Mouse (Mus musculus) limb, embryonic 14.5 days (tissue): ENCODE measurements around the gene Sycp1. TPM values are rescaled to one million over a fixed set of nuclear protein-coding genes. Genes with fewer than 3 reads are reported as not detected.

Experiments
- ATAC-seq: fragments of 200-750 bp; cut with Nextera tagmentation; 2 replicates; pipeline ENCODE4 v1.8.0; 2017; ENCODE audit warnings: low read depth, moderate number of reproducible peaks, moderate TSS enrichment; ENCODE audit not compliant: low FRiP score
- DNase-seq: peaks from one replicate; pipeline ENCODE4 v3.0.0-alpha.2; 2015; ENCODE audit warnings: low spot score
- H3K27ac ChIP-seq: fragments of 300-500 bp; sonication (generic); replicated peaks from 2 replicates; pipeline ENCODE4 v1.5.1; 2014; ENCODE audit warnings: low read depth, mild to moderate bottlenecking, low read length, moderate library complexity, mixed read lengths
- H3K27me3 ChIP-seq: fragments of 300-500 bp; sonication (generic); 2 replicates; pipeline ENCODE4 v1.6.1; 2014; ENCODE audit warnings: low read length, mixed read lengths; ENCODE audit not compliant: control insufficient read depth, insufficient read depth
- H3K36me3 ChIP-seq: fragments of 300-500 bp; sonication (generic); 2 replicates; pipeline ENCODE4 v1.6.1; 2014; ENCODE audit warnings: mild to moderate bottlenecking, low read length, moderate library complexity, mixed read lengths; ENCODE audit not compliant: control insufficient read depth, insufficient read depth
- H3K4me1 ChIP-seq: fragments of 300-500 bp; sonication (generic); 2 replicates; pipeline ENCODE4 v1.6.1; 2014; ENCODE audit warnings: antibody characterized with exemption, low read length, mixed read lengths; ENCODE audit not compliant: control insufficient read depth, insufficient read depth
- H3K4me2 ChIP-seq: fragments of 300-500 bp; sonication (generic); replicated peaks from 2 replicates; pipeline ENCODE4 v1.6.1; 2014; ENCODE audit warnings: low read depth, mild to moderate bottlenecking, low read length, moderate library complexity; ENCODE audit not compliant: severe bottlenecking
- H3K4me3 ChIP-seq: fragments of 300-500 bp; sonication (generic); replicated peaks from 2 replicates; pipeline ENCODE4 v1.5.1; 2014; ENCODE audit warnings: low read length
- H3K9ac ChIP-seq: fragments of 300-500 bp; sonication (generic); 2 replicates; pipeline ENCODE4 v1.6.1; 2014; ENCODE audit warnings: mild to moderate bottlenecking, low read depth, low read length, moderate library complexity; ENCODE audit not compliant: severe bottlenecking
- H3K9me3 ChIP-seq: fragments of 300-500 bp; sonication (generic); 2 replicates; pipeline ENCODE4 v1.6.1; 2016; ENCODE audit warnings: low read length; ENCODE audit not compliant: control insufficient read depth
- POLR2A ChIP-seq: fragments of 200-500 bp; IDR thresholded peaks from 2 replicates; pipeline ENCODE4 v1.8.0; 2012; ENCODE audit warnings: inconsistent platforms, mild to moderate bottlenecking, moderate library complexity, borderline replicate concordance; ENCODE audit not compliant: insufficient read depth, insufficient read length; ENCODE audit errors: extremely low read depth
- WGBS: fragments of 180-500 bp; shearing (Covaris S2); extraction: QIAGEN DNeasy Blood & Tissue Kit; methylation state at CpG from one replicate; pipeline ENCODE4 v1.1.7; 2014; 5-methylcytosine and 5-hydroxymethylcytosine counted together
- polyA plus RNA-seq, 2 experiments: library from polyadenylated mRNA; depleted of rRNA in 1 of 2; stranded (reverse) in 1 of 2; unstranded in 1 of 2; fragments of >200 nt; fragmentation: Nextera tagmentation in 1 of 2; extraction: Ambion mirVana in 1 of 2; gene quantifications; 2 replicates each; pipeline versions ENCODE4 v1.2.1 to v1.2.3; 2012 to 2014

Gene Sycp1
- polyA plus RNA-seq, 2 experiments = not detected

DNA sequence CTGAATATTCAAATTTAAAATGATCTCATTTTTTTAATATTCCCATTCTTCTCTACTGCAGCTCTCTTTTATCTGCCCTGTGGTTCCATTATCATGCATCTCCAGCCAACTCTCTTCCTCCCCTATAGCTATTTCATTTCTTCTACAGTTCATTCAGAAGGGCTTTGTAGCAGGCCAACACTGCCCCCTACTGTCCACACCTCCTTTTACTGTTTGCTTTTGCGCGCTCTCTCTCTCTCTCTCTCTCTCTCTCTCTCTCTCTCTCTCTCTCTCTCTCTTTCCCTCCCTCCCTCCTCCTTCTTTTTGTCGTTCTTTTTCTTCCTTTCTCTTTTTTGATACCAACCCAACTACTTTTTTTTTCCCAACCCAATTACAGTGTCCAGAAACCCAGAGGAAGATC is 132.0 kb downstream of the Sycp1 start:
- DNase-seq (peak; percentile 88), ATAC-seq (no peak)
- Histone ChIP-seq H3K36me3 (no peaks in the 10 kb centered on the region), H3K9me3 (no peaks in the 10 kb centered on the region), H3K27ac (no peak overlapping the region), H3K4me3 (no peak overlapping the region), H3K9ac (no peak overlapping the region), H3K27me3 (no peaks in the 10 kb centered on the region), H3K4me2 (no peak overlapping the region), H3K4me1 (no peaks in the 10 kb centered on the region)
- 6% methylated on average over 3 of the region's 3 CpGs for WGBS
- no peak for TF ChIP-seq POLR2A

DNA sequence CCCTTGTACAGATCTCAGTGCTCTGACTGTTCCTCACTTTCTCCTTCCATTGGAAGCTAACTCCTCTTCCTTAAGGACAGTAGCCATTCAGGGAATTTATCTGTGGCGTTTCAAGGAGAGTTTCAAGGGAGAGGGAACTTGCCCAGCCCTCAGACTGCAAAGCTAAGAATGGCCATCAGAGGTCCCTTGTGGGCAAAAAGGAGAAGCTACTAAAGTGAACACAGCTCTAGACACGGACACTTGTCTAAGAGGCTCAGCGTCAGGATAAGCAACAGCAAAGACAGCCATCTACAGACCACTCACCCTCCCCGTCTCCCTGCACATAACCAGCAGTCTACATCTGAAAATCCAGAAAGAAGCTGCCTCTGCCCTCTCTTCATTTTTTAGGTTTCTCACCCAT is 148.5 kb downstream of the Sycp1 start:
- H3K4me2 ChIP-seq = no peak overlapping the region
- no peaks in the 10 kb centered on the region for H3K27me3 ChIP-seq
- ATAC-seq (no peak), DNase-seq (no peak)
- H3K27ac ChIP-seq = no peak overlapping the region
- H3K9ac ChIP-seq = no peak overlapping the region
- H3K4me3 ChIP-seq = no peak overlapping the region
- H3K9me3 ChIP-seq = no peaks in the 10 kb centered on the region
- no peaks in the 10 kb centered on the region for H3K4me1 ChIP-seq
- 41% methylated on average over 4 of the region's 4 CpGs for WGBS
- no peak for TF ChIP-seq POLR2A
- H3K36me3 ChIP-seq = no peaks in the 10 kb centered on the region

GRCm38 (mm10) chr3:102782618-102783017 is 153.3 kb downstream of the Sycp1 start, which contains the start of gene Tshb:
Gene Tshb, minus strand, starts transcription at chr3:102782718.
- 70% methylated on average over 2 of the region's 2 CpGs for whole genome bisulfite sequencing

DNA sequence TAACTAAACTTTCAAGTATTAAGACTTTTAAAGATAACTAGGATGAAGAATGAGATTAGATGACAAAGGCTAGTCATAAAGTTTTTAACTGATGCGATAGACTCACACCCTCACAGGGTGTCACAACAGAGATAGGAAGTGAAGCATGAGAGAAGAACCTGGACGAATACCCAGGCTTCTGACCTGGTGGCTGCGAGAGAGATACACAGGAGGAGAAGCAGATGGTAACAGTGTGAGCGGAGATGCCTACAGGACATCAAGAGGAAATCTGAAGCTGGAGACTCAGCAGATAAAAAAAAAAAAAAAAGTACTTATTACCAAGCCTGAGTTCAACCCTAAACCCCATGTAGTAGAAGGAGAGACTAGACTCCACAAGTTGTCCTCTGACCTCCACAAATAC is 162.9 kb downstream of the Sycp1 start:
- Histone ChIP-seq H3K36me3 (no peaks in the 10 kb centered on the region), H3K27ac (no peak overlapping the region), H3K4me3 (no peak overlapping the region), H3K9ac (no peak overlapping the region), H3K4me1 (peaks cover 4% of the 10 kb centered on the region; the same call in 1 of the 2 replicates), H3K9me3 (no peaks in the 10 kb centered on the region), H3K27me3 (no peaks in the 10 kb centered on the region), H3K4me2 (no peak overlapping the region)
- TF ChIP-seq POLR2A = no peak
- WGBS = 86% methylated on average over 4 of the region's 4 CpGs
- DNase-seq (no peak), ATAC-seq (no peak)

More at GRCm38 (mm10) chr3:102782618-102783017, 153.3 kb downstream of the Sycp1 start, which contains the start of gene Tshb:
- no peak for TF ChIP-seq POLR2A
- Histone ChIP-seq H3K4me1 (no peaks in the 10 kb centered on the region), H3K27me3 (no peaks in the 10 kb centered on the region), H3K9ac (no peak within 1 kb of the TSS), H3K4me3 (no peak within 1 kb of the TSS), H3K9me3 (no peaks in the 10 kb centered on the region), H3K36me3 (no peaks in the 10 kb centered on the region), H3K4me2 (no peak within 1 kb of the TSS), H3K27ac (no peak within 1 kb of the TSS)
- no peak for DNase-seq
- ATAC-seq = no peak

Other genes starting within 250 kb of the Sycp1 start
- 6.1 and 6.7 TPM in 2 replicates for gene Tspan2, start 201.6 kb downstream of the Sycp1 start, polyA plus RNA-seq (2012; rRNA removed)
- 7.8 and 8.4 TPM in 2 replicates for gene Tspan2, start 201.6 kb downstream of the Sycp1 start, polyA plus RNA-seq (2014; fragmentation: Nextera tagmentation; extraction: Ambion mirVana)
- not detected in 2 replicates for gene Tshb, start 153.4 kb downstream of the Sycp1 start, polyA plus RNA-seq (2012; rRNA removed)
- gene Tshb, start 153.4 kb downstream of the Sycp1 start, polyA plus RNA-seq (2014; fragmentation: Nextera tagmentation; extraction: Ambion mirVana) = 0.15 TPM in 1 of 2 replicates, not detected in the other
- 0.08 TPM in 2 replicates for gene Nr1h5, start 28.0 kb upstream of the Sycp1 start, polyA plus RNA-seq (2012; rRNA removed)
- 0.23 TPM in 1 of 2 replicates, not detected in the other for gene Nr1h5, start 28.0 kb upstream of the Sycp1 start, polyA plus RNA-seq (2014; fragmentation: Nextera tagmentation; extraction: Ambion mirVana)
- 42.6 and 43.2 TPM in 2 replicates for gene Sike1, start 59.6 kb upstream of the Sycp1 start, polyA plus RNA-seq (2012; rRNA removed)
- 65.3 and 68.2 TPM in 2 replicates for gene Sike1, start 59.6 kb upstream of the Sycp1 start, polyA plus RNA-seq (2014; fragmentation: Nextera tagmentation; extraction: Ambion mirVana)
- 70.3 and 92.6 TPM in 2 replicates for gene Csde1, start 84.3 kb upstream of the Sycp1 start, polyA plus RNA-seq (2012; rRNA removed)
- 355 and 377 TPM in 2 replicates for gene Csde1, start 84.3 kb upstream of the Sycp1 start, polyA plus RNA-seq (2014; fragmentation: Nextera tagmentation; extraction: Ambion mirVana)
- gene Nras, start 122.2 kb upstream of the Sycp1 start, polyA plus RNA-seq (2012; rRNA removed) = 65.9 and 67.8 TPM in 2 replicates
- 96.8 and 99.2 TPM in 2 replicates for gene Nras, start 122.2 kb upstream of the Sycp1 start, polyA plus RNA-seq (2014; fragmentation: Nextera tagmentation; extraction: Ambion mirVana)
- gene Ampd1, start 137.9 kb upstream of the Sycp1 start, polyA plus RNA-seq (2012; rRNA removed) = 12.4 and 15.4 TPM in 2 replicates
- 4.4 and 8.3 TPM in 2 replicates for gene Ampd1, start 137.9 kb upstream of the Sycp1 start, polyA plus RNA-seq (2014; fragmentation: Nextera tagmentation; extraction: Ambion mirVana)
- 8.6 and 10.0 TPM in 2 replicates for gene Dennd2c, start 166.5 kb upstream of the Sycp1 start, polyA plus RNA-seq (2012; rRNA removed)
- gene Dennd2c, start 166.5 kb upstream of the Sycp1 start, polyA plus RNA-seq (2014; fragmentation: Nextera tagmentation; extraction: Ambion mirVana) = 12.6 and 13.4 TPM in 2 replicates
- 99.9 and 155 TPM in 2 replicates for gene Bcas2, start 235.6 kb upstream of the Sycp1 start, polyA plus RNA-seq (2012; rRNA removed)
- 161 and 163 TPM in 2 replicates for gene Bcas2, start 235.6 kb upstream of the Sycp1 start, polyA plus RNA-seq (2014; fragmentation: Nextera tagmentation; extraction: Ambion mirVana)